In the genomic region with DNA sequence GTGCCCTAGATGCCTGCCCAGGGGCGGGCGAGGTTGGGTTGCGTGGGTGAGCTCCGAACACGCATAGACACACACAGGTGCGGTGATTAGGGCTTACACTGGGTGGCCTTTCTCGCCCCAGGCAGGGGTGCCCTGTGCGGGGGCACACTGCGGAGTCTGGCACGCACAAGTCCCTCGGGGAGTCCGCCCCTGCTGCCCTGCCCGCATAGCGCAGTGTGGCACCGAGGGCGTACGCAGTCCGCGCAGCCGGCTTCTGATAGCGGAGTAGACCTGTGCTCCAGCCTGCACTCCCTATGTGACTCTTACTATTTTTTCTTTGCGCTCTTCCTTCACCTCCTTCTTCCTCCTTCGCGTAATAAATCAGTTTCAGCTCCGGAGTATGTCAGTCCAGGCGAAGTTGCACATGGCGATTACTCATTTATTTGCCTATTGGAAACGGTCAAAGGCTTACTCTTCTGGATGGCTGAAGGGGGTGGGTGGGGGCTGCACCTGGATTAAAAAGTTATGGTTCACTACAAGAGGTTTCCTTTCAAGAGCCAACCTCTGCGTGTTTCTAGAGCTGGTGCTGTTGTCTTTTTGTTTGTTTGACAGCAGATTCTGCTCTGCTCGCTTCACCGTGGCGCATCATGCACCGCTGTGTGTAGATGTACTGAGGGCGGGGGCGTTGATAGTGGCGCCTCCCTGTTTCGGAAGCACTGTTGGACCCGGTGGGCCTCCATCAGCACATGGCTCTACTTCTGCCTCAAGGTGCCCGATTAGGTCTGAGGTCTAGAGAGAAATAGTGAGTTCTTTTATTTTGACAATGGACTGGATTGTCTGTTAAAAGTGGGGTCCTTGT, we compare ENCODE assay signal across 8 mouse cellular contexts. TPM values are rescaled to one million over a fixed set of nuclear protein-coding genes. Genes with fewer than 3 reads are reported as not detected.
DNase-seq lines count a peak whose midpoint lies in the region; ATAC-seq and TF ChIP-seq lines count a peak whose summit lies in the region.

No protein-coding gene starts in this region.

- DNase-seq in layer of hippocampus, postnatal 10 days (ENCODE audit: low spot score in 2 of 2): peak; percentile 34 to 57
- DNase-seq in layer of hippocampus, adult 11-12 months (ENCODE audit: low spot score): no peak
- no peak for DNase-seq in G1E (ENCODE audit: low spot score)
- peak; percentile 66 for DNase-seq in embryo, embryonic 10 days (ENCODE audit: low spot score)
- DNase-seq in heart, postnatal 10 days: peak; percentile 45 to 58
- peak; percentile 63 for DNase-seq in limb, embryonic 11.5 days (ENCODE audit: low spot score)
- DNase-seq in thymus, postnatal 4 days: peak; percentile 59

- peak overlapping the region; percentile 98 for H3K4me2 ChIP-seq in limb, embryonic 11.5 days (ENCODE audit: low read depth, severe bottlenecking)
- H3K4me2 ChIP-seq in myocyte (ENCODE audit: low read depth): peak overlapping the region; percentile 93

- H3K79me2 ChIP-seq in myocyte (ENCODE audit: control insufficient read depth, insufficient read depth): no peaks in the 10 kb centered on the region

- H3K27ac ChIP-seq in limb, embryonic 11.5 days (replicated peaks; ENCODE audit: low read depth, low read length): no peak overlapping the region

- ATAC-seq in G1E (ENCODE audit: extremely low read depth, insufficient number of reproducible peaks, low FRiP score, poor library complexity, severe bottlenecking): peak; percentile 19; the same call in 1 of the 2 replicates
- peak; percentile 37 for ATAC-seq in limb, embryonic 11.5 days (ENCODE audit: insufficient number of reproducible peaks, low FRiP score, low TSS enrichment, low read depth)

- peaks cover 72% of the 10 kb centered on the region for H3K4me1 ChIP-seq in G1E (ENCODE audit: insufficient read depth, low read depth, low read length)
- peaks cover 12% of the 10 kb centered on the region for H3K4me1 ChIP-seq in limb, embryonic 11.5 days (ENCODE audit: control insufficient read depth, insufficient read depth, low read length)

- H3K9me3 ChIP-seq in G1E (replicated peaks): no peaks in the 10 kb centered on the region
- H3K9me3 ChIP-seq in limb, embryonic 11.5 days (ENCODE audit: control insufficient read depth, low read length): no peaks in the 10 kb centered on the region

- intact Hi-C loops in heart, postnatal 10 days (cut with DNase I): loop anchor here (1.0 to 5.0 kb wide), 3 partner anchors 43 to 161 kb away; no protein-coding TSS in a partner anchor

- TF ChIP-seq POLR2A in myocyte (IDR thresholded peaks at IDR 0.05; ENCODE audit: insufficient read length, low read depth): no peak

- H3K36me3 ChIP-seq in G1E (replicated peaks) (peaks cover 25% of the 10 kb centered on the region), myocyte (ENCODE audit: control insufficient read depth, insufficient read depth) (no peaks in the 10 kb centered on the region)
- H3K36me3 ChIP-seq in limb, embryonic 11.5 days (ENCODE audit: control insufficient read depth, insufficient read depth, low read length): no peaks in the 10 kb centered on the region

- peak overlapping the region; percentile 90 for H3K9ac ChIP-seq in limb, embryonic 11.5 days (ENCODE audit: low read length)

- peak overlapping the region; percentile 80 for H3ac ChIP-seq in myocyte (ENCODE audit: control insufficient read depth, insufficient read length)

- TF ChIP-seq CTCF in G1E (IDR thresholded peaks at IDR 0.05; ENCODE audit: low read depth, low read length): no peak

- H3K27me3 ChIP-seq in G1E (ENCODE audit: insufficient read depth, low read length) (no peaks in the 10 kb centered on the region), myocyte (ENCODE audit: control insufficient read depth, insufficient read depth, insufficient read length) (no peaks in the 10 kb centered on the region)
- 0 out of 2 replicates have a peak, but pooled peaks cover 3% of the 10 kb centered on the region for H3K27me3 ChIP-seq in limb, embryonic 11.5 days (ENCODE audit: control insufficient read depth, insufficient read depth, low read length)

- under 1% methylated on average over 39 of the region's 39 CpGs for WGBS in limb, embryonic 11.5 days

- H3K4me3 ChIP-seq in G1E (ENCODE audit: low read depth, low read length): peak overlapping the region; percentile 98
- peak overlapping the region; percentile 64 for H3K4me3 ChIP-seq in limb, embryonic 11.5 days (ENCODE audit: low read depth, low read length)
- H3K4me3 ChIP-seq in myocyte: peak overlapping the region; percentile 26

TF ChIP-seq in myocyte, 11 proteins besides CTCF, POLR2A, EP300 and RAD21:
- TF ChIP-seq MAX (IDR thresholded peaks at IDR 0.05; ENCODE audit: low read depth): no peak
- no peak for TF ChIP-seq MYOG (IDR thresholded peaks at IDR 0.05; ENCODE audit: control insufficient read depth in 1 of 3, insufficient read depth in 1 of 3, insufficient read length in 2 of 3, low read depth in 2 of 3)
- no peak for TF ChIP-seq POLR2AphosphoS2 (IDR thresholded peaks at IDR 0.05; ENCODE audit: insufficient read length, low read depth)
- no peak for TF ChIP-seq MYOD1 (IDR thresholded peaks at IDR 0.05; ENCODE audit: control insufficient read depth in 1 of 3, insufficient read length in 2 of 3, low read depth in 2 of 3)
- no peak for TF ChIP-seq E2F4 (IDR thresholded peaks at IDR 0.05; ENCODE audit: insufficient read depth)
- no peak for TF ChIP-seq REST (IDR thresholded peaks at IDR 0.05; ENCODE audit: insufficient read depth, insufficient read length)
- no peak for TF ChIP-seq CEBPB (IDR thresholded peaks at IDR 0.05; ENCODE audit: insufficient read depth, poor library complexity, severe bottlenecking)
- TF ChIP-seq SRF (IDR thresholded peaks at IDR 0.05; ENCODE audit: control insufficient read depth, insufficient read length, low read depth): no peak
- TF ChIP-seq TCF3 (IDR thresholded peaks at IDR 0.05; ENCODE audit: insufficient read length, low read depth): no peak
- no peak for TF ChIP-seq USF1 (IDR thresholded peaks at IDR 0.05; ENCODE audit: low read depth)
- TF ChIP-seq TCF12 (IDR thresholded peaks at IDR 0.05; ENCODE audit: insufficient read depth, poor library complexity, severe bottlenecking): no peak
TF ChIP-seq in myocyte: peak in this region for 0.

RNA-seq across cellular contexts. Expression of gene Crim1, which starts 1.4 kb away (rescaled TPM):
- total RNA-seq in layer of hippocampus, postnatal 10 days (2021): 100 to 1,000 TPM in 1 of 2 experiments, 10 to 100 TPM in 1; 96.7 to 108 TPM
- total RNA-seq in G1E (2014; fragmentation: Nextera tagmentation) (21.7 and 21.9 TPM in 2 replicates), G1E (2017) (19.9 and 20.3 TPM in 2 replicates)
- polyA plus RNA-seq in G1E (2012) (32.7 and 37.8 TPM in 2 replicates), myocyte (2012; fragmentation: generic; extraction: Trizol) (1.1 TPM)
- 10 to 100 TPM; 44.8 to 47.1 TPM for total RNA-seq in heart, postnatal 10 days (2021)
- polyA plus RNA-seq in limb, embryonic 11.5 days (2014; fragmentation: Nextera tagmentation; extraction: Ambion mirVana): 3.5 and 4.9 TPM in 2 replicates

Comparison
In these comparisons a context has a peak if more than half of its experiments do, and no peak if none do; other contexts are left out.
1. DNase-seq: peak in layer of hippocampus, postnatal 10 days (2 of 2), embryo, embryonic 10 days (single experiment), heart, postnatal 10 days (2 of 2), limb, embryonic 11.5 days (single experiment) and thymus, postnatal 4 days (single experiment); none in layer of hippocampus, adult 11-12 months (single experiment) and G1E (single experiment).
2. H3K4me3 ChIP-seq: peak in every context shown above with its lines; median percentile 98 in G1E; 64 in limb, embryonic 11.5 days; 26 in myocyte.